Mouse (Mus musculus) frontal cortex, postnatal 10 days (tissue): ENCODE data around the gene Slc25a27.

ENCODE experiments used
- DNase-seq, 2 experiments: peaks; one replicate each; pipeline ENCODE4 v3.0.0; 2022; ENCODE audit warnings: low spot score in 2 of 2, mixed read lengths in 1 of 2

Gene Slc25a27

DNA sequence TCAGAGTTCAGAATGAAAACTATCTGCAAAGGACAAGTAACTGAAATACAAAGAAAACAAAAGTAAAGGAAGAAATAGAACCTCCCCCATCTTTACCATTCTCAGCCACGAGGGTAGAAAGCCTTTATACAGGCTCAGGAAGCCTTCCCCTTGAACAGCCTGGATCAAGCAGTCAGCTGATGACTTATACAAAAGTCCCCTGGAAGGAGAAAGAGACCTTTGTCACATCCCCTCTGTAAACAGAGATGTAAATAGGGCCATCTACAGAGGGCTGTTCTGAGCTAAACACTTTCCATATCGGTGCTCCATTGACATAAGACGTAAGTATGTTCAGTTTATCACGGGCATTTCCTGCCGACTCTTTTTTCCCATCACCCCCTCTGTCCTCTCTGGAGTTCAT is 20.1 kb downstream of the Slc25a27 start:
- DNase-seq: no peak

DNA sequence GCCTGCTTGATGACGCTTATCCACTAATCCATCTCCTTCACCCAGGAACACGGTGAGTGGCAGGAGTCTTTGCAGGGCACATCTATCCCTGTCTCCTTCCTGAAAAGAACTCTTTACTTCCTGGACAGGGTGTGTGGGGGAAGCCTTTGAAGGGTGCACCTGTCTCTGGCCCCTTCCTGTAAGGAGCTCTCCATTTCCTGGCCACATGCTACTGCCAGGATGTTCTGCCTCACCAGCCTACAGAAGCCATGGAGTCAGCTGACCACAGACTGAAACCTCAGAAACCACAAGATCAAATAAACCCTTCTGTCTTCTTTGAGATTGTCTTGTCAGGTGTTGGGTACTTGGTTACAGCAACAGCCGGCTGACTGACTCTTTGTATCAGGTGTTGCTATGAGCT is 21.9 kb downstream of the Slc25a27 start:
- no peak for DNase-seq

- no peak for DNase-seq
Observed at GRCm38 (mm10) chr17:43644375-43644774, 22.6 kb downstream of the Slc25a27 start.

GRCm38 (mm10) chr17:43643191-43643590 is 23.8 kb downstream of the Slc25a27 start:
- no peak for DNase-seq

GRCm38 (mm10) chr17:43640825-43641224 is 26.2 kb downstream of the Slc25a27 start:
- DNase-seq: no peak

DNA sequence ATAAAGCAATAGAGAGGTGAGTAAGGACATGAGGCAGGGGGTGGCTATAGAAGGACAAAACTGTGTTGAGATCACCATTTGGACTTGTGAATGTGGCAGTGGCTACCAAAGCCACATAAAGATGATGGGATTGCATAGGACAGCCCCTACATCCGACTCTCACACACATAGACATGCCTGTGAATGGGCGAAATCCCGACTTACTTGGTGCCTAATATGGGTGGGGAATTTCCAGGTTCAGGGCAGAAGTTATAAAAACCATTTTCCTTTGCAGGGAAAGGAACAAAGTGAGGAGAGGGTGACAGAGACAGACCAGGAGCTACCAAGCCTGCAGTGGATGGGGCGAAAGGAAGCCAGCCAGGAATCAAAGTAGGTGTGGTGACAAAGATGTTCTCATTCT is 29.9 kb downstream of the Slc25a27 start:
- DNase-seq: no peak

GRCm38 (mm10) chr17:43630427-43630760 is 36.6 kb downstream of the Slc25a27 start:
- no peak for DNase-seq

DNA sequence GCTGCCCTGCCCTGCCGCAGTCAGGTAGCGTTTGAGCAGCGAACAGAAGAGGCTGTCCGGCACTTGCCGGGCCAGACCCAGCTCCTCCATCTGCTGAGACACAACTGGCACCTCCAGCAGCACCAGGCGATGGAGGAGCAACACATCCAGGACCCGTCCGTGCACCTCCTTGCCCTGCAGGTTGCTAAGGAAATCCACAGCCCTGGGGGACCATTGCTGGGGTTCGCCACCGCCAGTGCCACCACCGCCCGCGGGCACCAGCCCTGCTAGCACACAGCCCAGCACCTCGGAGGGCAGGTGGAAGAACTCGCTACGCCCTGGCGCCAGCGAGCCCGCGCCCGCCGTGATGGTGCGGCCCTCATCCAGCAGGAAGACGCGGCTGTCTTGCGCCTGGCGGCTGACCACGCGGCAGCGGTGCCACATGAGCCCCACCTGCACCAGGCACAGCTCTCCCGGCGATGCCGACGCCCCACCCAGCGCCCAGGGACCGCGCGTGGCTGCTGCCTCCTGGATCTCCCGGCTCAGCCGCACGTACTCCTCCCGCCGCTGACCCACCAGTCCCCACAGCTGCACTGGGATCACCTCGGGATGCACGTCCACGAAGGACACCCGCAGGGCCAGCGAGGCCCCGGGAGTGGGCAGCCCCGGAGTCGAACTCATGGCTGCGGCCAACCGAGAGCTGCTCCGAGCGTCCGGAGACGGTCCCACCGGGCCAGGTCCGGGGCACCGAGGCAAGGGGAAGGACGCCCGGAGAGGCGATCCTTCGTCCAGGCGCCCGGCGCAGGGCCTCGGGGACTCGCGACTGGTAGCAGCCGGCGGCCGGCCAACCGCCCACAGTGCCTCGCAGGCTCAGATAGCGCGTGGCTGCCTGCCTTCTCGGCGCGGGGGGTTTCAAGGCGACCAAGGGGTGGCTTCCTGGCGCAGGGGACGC is 37.3 kb downstream of the Slc25a27 start, which contains the start of gene Tdrd6:
Tdrd6 (minus strand) TSS at position 804 of the 931 bp plus-strand sequence.
- DNase-seq: peak in 1 of 2 experiments; percentile 12

DNA sequence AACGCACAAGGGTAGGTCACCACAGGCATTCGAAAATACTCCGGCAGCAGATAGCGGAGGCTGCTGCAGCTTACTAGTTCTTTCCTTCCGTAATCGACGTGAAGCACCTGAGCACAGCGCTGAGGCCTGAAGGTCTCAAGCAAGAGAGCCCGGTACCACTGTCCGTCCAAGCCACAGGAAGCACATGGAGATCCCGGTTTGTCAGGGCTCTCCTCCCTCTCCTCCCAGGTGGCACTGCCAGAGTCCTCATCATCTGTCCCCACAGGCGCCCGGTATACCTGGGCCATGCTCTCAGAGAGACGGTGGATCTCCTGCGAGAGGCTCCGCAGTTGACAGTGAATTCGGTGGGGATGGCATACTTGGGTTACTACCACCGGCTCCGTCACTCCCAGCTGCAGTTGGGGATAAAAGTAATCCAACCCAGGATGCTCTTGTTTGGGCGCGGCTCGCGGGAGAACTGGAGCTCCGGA is 38.0 kb downstream of the Slc25a27 start:
- DNase-seq: no peak

DNA sequence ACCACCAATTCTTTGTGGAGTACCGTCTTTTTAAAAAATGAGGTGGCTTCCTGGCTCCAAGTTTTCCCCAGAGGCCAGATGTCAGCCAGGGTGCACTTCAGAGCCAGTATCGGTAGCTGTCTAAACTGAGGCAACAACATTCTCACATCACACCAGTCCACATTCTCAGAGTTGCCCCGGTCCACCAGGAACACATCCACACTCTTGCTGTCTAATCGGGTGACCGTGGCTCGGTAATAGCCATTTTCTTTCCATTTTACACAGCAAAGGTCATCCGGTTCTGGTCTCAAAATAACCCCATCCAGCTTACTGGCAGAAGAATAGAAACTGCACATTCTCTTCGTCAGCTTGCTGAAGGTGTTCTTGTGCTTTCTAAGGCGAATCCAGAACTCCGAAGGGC is 38.8 kb downstream of the Slc25a27 start:
- DNase-seq: no peak

- DNase-seq: no peak
Observed at GRCm38 (mm10) chr17:43622076-43622475, 44.9 kb downstream of the Slc25a27 start.

GRCm38 (mm10) chr17:43619156-43619555 is 47.9 kb downstream of the Slc25a27 start:
- no peak for DNase-seq

DNA sequence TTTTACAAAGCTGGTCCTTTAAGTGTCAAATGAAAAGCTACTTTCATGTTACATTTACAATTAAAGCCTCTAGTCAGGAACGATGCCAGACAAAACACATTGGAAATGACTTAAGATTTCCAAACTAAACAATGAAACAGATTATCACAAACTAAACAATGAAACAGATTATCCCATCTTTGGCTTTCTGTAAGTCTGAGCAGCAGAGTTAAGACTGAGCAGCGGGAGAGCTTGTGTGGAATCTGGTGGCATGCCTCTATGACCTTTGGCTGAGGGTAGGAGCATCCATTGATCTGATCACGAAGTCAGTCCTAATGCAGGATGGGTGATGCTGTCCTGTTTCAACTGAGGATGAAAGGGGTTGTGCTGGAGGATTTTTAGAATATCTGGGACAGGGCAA is 54.8 kb downstream of the Slc25a27 start:
- DNase-seq: no peak

DNA sequence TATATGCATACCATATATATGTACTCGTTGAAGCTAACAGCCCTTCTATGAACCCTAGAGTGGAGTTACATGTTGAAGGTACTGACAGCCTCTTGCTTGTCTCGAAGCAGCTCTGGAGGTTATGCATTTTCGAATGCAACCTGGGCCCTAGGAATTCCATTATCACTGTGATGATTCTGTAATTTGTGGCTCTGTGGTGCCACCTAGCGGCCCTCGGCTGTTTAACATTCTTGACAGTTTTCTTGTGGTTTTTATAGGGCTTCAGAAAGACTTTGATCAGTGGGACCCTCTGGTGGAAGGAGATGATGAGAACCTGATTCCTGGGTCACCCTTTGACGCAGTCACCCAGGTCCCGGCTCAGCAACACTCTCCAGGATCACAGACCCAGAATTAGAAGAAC is 55.4 kb downstream of the Slc25a27 start:
- DNase-seq: peak in 1 of 2 experiments; percentile 58

DNA sequence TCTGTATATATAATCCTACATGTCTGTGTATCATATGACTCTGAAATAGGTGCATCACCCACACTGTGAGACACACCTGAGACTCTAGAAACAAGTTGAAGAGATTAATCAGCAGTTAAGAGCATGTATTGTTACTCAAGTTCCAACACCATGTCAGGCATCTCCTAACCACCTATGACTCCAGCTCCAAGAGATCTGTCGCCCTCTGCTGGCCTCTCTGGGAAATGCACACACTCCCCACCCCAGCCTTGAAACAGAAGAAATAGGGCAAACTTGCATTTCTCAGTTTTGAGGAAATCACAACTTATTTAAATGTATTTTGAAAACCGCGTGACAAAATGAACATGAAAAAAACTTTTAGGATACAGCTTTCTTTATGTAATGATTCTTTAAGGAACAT is 60.3 kb downstream of the Slc25a27 start:
- DNase-seq: peak in 1 of 2 experiments; percentile 53

GRCm38 (mm10) chr17:43598706-43599105 is 68.3 kb downstream of the Slc25a27 start:
- no peak for DNase-seq

GRCm38 (mm10) chr17:43597742-43598141 is 69.3 kb downstream of the Slc25a27 start:
- DNase-seq: no peak

GRCm38 (mm10) chr17:43592296-43593291 is 74.4 kb downstream of the Slc25a27 start:
- no peak for DNase-seq
